Mouse (Mus musculus): ENCODE measurements at regions not wholly inside any gene's neighbourhood (a gene's known extent, or its start where the extent isn't known, plus 50 kb on each side); places are given as distances from the start of the nearest gene placed in this dataset.

DNA sequence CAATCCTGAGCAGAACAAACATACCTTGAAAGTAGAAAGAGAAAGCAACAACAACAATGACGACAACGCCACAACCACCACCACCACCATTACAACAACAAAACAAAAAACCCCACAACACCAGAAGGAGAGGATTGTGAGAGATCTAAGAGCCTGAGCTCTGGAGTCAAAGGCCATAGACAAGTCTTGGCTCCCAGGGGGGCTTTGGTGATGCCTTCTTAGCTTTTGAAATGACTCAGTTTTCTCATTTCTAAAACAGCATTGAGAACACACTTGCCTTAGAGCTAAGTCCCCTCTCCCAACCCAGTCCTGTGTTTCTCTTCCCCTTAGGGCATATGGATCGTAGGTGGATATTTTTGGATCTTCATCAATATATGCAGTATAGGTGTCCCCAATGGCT is 112.2 kb downstream of the Kif20b start:
- H3K4me2 ChIP-seq (ENCODE audit: low read depth, low read length): no peak overlapping the region
- no peaks in the 10 kb centered on the region for H3K9me3 ChIP-seq (replicated peaks; ENCODE audit: control insufficient read depth, low read length)
- no peak overlapping the region for H3K4me3 ChIP-seq (ENCODE audit: low read length)
- H3K9ac ChIP-seq (ENCODE audit: low read length): no peak overlapping the region
- H3K27ac ChIP-seq (ENCODE audit: low read length): no peak overlapping the region
- ATAC-seq (replicated peaks; ENCODE audit: extremely low read depth, insufficient read depth, low FRiP score): no peak
- H3K36me3 ChIP-seq (ENCODE audit: control insufficient read depth, insufficient read depth): no peaks in the 10 kb centered on the region
- H3K4me1 ChIP-seq (ENCODE audit: control insufficient read depth, insufficient read depth, low read length): no peaks in the 10 kb centered on the region
- no peaks in the 10 kb centered on the region for H3K27me3 ChIP-seq (ENCODE audit: control insufficient read depth, insufficient read depth, low read length)
- 85% methylated on average over 3 of the region's 3 CpGs for WGBS

DNA sequence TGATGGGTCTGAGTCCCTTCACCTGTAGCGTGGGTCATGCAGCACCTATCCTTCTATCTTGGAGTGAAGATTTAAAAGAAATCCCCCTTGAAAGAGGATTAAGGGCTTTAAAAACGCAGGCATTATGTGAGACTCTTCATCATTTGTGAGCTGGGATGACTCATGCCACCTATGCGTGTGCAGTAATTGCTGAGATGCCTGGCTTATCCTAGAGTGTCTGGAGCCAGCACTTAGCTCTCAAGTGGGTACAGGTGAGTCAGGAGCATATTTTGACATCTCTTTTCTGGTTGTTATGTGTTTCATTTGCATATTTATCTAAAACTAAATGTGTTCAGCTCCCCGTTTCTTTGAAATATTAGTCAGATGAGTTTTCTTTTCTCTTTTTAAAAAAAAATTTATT is 123.4 kb downstream of the Kif20b start:
- WGBS: 53% methylated on average over 4 of the region's 4 CpGs
- Histone ChIP-seq H3K27me3 (ENCODE audit: control insufficient read depth, insufficient read depth, low read length) (no peaks in the 10 kb centered on the region), H3K36me3 (ENCODE audit: control insufficient read depth, insufficient read depth) (no peaks in the 10 kb centered on the region), H3K9ac (ENCODE audit: low read length) (no peak overlapping the region), H3K9me3 (replicated peaks; ENCODE audit: control insufficient read depth, low read length) (no peaks in the 10 kb centered on the region), H3K27ac (ENCODE audit: low read length) (no peak overlapping the region), H3K4me3 (ENCODE audit: low read length) (no peak overlapping the region), H3K4me1 (ENCODE audit: control insufficient read depth, insufficient read depth, low read length) (no peaks in the 10 kb centered on the region), H3K4me2 (ENCODE audit: low read depth, low read length) (no peak overlapping the region)
- no peak for ATAC-seq (replicated peaks; ENCODE audit: extremely low read depth, insufficient read depth, low FRiP score)

DNA sequence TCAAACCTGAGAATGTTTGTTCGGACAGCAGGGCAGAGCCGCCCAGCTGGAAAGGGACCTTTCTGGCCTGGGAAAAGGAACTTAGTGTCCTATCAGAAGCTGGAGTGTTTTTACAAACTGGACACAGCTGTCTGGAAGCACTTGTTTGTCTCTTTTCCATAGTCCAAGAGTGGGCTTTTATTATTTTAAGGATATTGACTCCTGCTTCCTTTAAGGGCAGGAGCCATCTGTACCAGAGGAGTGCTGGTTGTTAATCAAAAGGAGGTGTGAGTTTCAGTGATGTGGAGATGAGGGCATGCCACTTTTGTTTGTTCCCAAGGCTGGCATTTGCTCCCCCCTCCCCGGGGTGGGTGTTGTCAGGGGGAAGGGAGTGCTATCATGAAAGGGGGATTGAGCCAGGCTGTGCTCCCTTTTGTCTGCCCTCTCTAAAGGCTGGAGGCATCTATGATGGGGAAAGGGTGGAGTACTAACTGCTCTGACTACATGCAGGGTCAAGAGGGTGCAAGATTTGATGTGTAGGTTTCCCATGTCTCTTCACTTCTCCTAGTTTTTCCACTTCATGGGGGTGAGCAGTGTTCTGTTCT is 144.3 kb downstream of the Kif20b start:
- 31% methylated on average over 3 of the region's 3 CpGs for WGBS

DNA sequence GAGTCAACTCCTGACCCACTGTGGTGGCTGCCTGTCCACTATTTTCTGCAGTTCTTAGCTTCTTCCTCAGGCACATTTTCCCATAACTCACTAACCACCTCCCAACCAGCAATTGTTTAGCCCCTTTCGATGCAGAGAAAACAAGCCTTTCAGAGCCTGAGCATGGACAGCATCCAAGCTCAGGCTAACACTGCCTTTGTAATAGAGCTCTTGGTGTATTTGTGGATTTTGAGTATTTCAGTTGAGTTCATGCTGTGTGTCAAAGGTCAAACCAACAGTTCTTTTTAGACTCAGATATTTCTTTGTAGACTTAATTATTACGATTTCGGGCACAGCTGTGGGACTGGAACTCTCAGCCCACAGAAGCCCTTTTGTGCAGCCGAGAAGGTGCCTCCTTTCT is 159.0 kb downstream of the Kif20b start:
- Histone ChIP-seq H3K27me3 (ENCODE audit: control insufficient read depth, insufficient read depth, low read length) (no peaks in the 10 kb centered on the region), H3K27ac (ENCODE audit: low read length) (no peak overlapping the region), H3K4me1 (ENCODE audit: control insufficient read depth, insufficient read depth, low read length) (no peaks in the 10 kb centered on the region), H3K9me3 (replicated peaks; ENCODE audit: control insufficient read depth, low read length) (no peaks in the 10 kb centered on the region), H3K4me2 (ENCODE audit: low read depth, low read length) (no peak overlapping the region), H3K4me3 (ENCODE audit: low read length) (no peak overlapping the region), H3K9ac (ENCODE audit: low read length) (no peak overlapping the region), H3K36me3 (ENCODE audit: control insufficient read depth, insufficient read depth) (no peaks in the 10 kb centered on the region)
- WGBS: 76% methylated on average over 4 of the region's 4 CpGs
- ATAC-seq (replicated peaks; ENCODE audit: extremely low read depth, insufficient read depth, low FRiP score): no peak

More for the DNA sequence above, 144.3 kb downstream of the Kif20b start:
- Histone ChIP-seq H3K27me3 (ENCODE audit: control insufficient read depth, insufficient read depth, low read length) (no peaks in the 10 kb centered on the region), H3K4me3 (ENCODE audit: low read length) (no peak overlapping the region), H3K36me3 (ENCODE audit: control insufficient read depth, insufficient read depth) (no peaks in the 10 kb centered on the region), H3K27ac (ENCODE audit: low read length) (no peak overlapping the region), H3K9ac (ENCODE audit: low read length) (no peak overlapping the region), H3K4me2 (ENCODE audit: low read depth, low read length) (no peak overlapping the region), H3K9me3 (replicated peaks; ENCODE audit: control insufficient read depth, low read length) (no peaks in the 10 kb centered on the region), H3K4me1 (ENCODE audit: control insufficient read depth, insufficient read depth, low read length) (no peaks in the 10 kb centered on the region)
- ATAC-seq (replicated peaks; ENCODE audit: extremely low read depth, insufficient read depth, low FRiP score): no peak

DNA sequence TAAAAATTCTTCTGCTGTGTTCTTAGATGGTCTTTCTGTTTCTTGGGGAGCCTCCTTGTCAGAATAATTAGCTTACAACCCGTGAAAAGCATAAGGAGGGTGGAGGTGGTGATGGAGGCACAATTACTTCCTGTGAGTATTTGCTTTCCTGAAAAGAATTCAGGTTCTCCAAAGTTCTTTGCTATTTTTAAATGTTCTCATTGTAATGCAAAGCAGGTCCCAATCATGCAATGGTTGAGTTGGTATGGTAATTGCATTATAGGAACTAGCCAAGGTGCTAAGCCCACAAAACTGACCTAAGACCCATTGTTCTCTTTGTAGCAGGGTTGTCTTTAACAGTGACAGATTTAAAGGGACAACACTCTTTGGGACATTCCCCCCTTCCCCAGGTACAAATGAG is 179.1 kb downstream of the Kif20b start:
- WGBS: 18% methylated on average over 1 of the region's 1 CpGs
- Histone ChIP-seq H3K4me1 (ENCODE audit: control insufficient read depth, insufficient read depth, low read length) (no peaks in the 10 kb centered on the region), H3K4me3 (ENCODE audit: low read length) (no peak overlapping the region), H3K27ac (ENCODE audit: low read length) (no peak overlapping the region), H3K27me3 (ENCODE audit: control insufficient read depth, insufficient read depth, low read length) (no peaks in the 10 kb centered on the region), H3K9me3 (replicated peaks; ENCODE audit: control insufficient read depth, low read length) (no peaks in the 10 kb centered on the region; the same call in none of the 2 replicates), H3K4me2 (ENCODE audit: low read depth, low read length) (no peak overlapping the region), H3K36me3 (ENCODE audit: control insufficient read depth, insufficient read depth) (no peaks in the 10 kb centered on the region), H3K9ac (ENCODE audit: low read length) (no peak overlapping the region)
- no peak for ATAC-seq (replicated peaks; ENCODE audit: extremely low read depth, insufficient read depth, low FRiP score)

DNA sequence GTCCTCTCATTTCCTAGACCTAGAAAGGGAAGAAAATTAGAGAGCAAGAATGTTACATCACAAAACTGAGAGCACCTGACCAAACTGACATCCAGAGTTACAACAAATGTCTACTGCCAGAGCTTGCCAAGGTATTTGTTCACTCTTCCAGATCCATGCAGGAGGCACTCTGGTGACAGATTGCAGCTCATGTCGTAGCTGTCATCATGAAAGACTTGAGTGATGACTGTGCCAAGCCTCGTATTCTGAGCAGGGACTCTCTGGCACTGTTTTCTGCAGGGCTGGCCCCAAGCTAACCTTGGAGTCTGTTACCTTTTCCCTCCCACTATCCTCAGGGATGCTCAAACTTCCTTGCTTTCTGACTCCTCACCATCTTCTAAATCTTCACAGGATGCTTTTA is 192.2 kb downstream of the Kif20b start:
- 31% methylated on average over 2 of the region's 2 CpGs for WGBS
- no peak overlapping the region for H3K27ac ChIP-seq (ENCODE audit: low read length)
- H3K27me3 ChIP-seq (ENCODE audit: control insufficient read depth, insufficient read depth, low read length): no peaks in the 10 kb centered on the region
- no peak overlapping the region for H3K9ac ChIP-seq (ENCODE audit: low read length)
- H3K4me1 ChIP-seq (ENCODE audit: control insufficient read depth, insufficient read depth, low read length): no peaks in the 10 kb centered on the region
- H3K9me3 ChIP-seq (replicated peaks; ENCODE audit: control insufficient read depth, low read length): no peaks in the 10 kb centered on the region
- no peak; the same call in 1 of the 2 replicates for ATAC-seq (replicated peaks; ENCODE audit: extremely low read depth, insufficient read depth, low FRiP score)
- no peaks in the 10 kb centered on the region for H3K36me3 ChIP-seq (ENCODE audit: control insufficient read depth, insufficient read depth)
- H3K4me2 ChIP-seq (ENCODE audit: low read depth, low read length): no peak overlapping the region
- H3K4me3 ChIP-seq (ENCODE audit: low read length): no peak overlapping the region

DNA sequence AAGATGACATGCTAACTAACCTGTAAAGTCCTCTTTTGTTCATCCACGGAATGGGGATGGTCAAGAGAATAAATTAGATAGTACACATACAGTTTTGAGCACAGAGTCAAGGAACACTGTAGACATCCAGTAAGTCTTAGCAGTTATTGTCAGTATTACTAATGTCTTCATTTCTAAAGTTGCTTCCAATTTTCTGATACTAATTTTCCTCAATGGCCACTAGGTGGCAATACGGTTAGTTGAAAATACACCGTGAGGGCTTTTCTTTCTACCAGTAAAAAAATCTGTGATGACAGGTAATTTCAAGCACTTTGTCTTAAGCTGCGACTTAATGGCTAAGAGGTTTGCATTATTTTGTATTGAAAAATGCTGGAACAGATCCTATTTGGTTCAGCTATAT is 203.1 kb downstream of the Kif20b start:
- Histone ChIP-seq H3K9ac (ENCODE audit: low read length) (no peak overlapping the region), H3K9me3 (replicated peaks; ENCODE audit: control insufficient read depth, low read length) (no peaks in the 10 kb centered on the region), H3K4me3 (ENCODE audit: low read length) (no peak overlapping the region), H3K4me1 (ENCODE audit: control insufficient read depth, insufficient read depth, low read length) (no peaks in the 10 kb centered on the region), H3K27me3 (ENCODE audit: control insufficient read depth, insufficient read depth, low read length) (no peaks in the 10 kb centered on the region), H3K4me2 (ENCODE audit: low read depth, low read length) (no peak overlapping the region), H3K36me3 (ENCODE audit: control insufficient read depth, insufficient read depth) (no peaks in the 10 kb centered on the region), H3K27ac (ENCODE audit: low read length) (no peak overlapping the region)
- 12% methylated on average over 4 of the region's 4 CpGs for WGBS
- ATAC-seq (replicated peaks; ENCODE audit: extremely low read depth, insufficient read depth, low FRiP score): no peak

DNA sequence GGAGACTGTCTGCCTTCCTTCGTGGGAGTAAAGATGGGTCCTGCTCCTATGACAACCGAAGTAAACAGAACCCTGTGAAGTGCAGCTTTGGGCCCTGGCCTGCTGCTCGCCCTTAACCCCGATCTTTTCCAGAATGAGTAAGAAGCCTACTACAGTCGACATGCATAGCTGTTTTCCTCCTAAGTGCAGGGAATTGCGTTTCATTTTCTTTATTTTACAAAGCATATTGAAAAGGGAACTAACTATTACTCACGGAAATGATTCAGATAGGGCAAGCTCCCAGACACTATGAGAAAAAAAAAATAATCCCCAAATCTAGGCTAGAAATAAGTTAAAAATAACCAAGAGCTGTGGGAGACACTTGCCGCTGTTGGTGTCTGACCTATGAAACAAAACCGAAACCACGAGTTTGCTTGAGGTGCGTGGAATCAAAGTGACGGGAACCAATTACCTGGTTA is 204.5 kb downstream of the Kif20b start:
- H3K27ac ChIP-seq (ENCODE audit: low read length): no peak overlapping the region
- H3K4me2 ChIP-seq (ENCODE audit: low read depth, low read length): no peak overlapping the region
- H3K4me1 ChIP-seq (ENCODE audit: control insufficient read depth, insufficient read depth, low read length): no peaks in the 10 kb centered on the region
- H3K9ac ChIP-seq (ENCODE audit: low read length): no peak overlapping the region
- WGBS: 68% methylated on average over 12 of the region's 12 CpGs
- ATAC-seq (replicated peaks; ENCODE audit: extremely low read depth, insufficient read depth, low FRiP score): no peak
- no peaks in the 10 kb centered on the region for H3K36me3 ChIP-seq (ENCODE audit: control insufficient read depth, insufficient read depth)
- no peaks in the 10 kb centered on the region for H3K9me3 ChIP-seq (replicated peaks; ENCODE audit: control insufficient read depth, low read length)
- H3K4me3 ChIP-seq (ENCODE audit: low read length): no peak overlapping the region
- H3K27me3 ChIP-seq (ENCODE audit: control insufficient read depth, insufficient read depth, low read length): no peaks in the 10 kb centered on the region

DNA sequence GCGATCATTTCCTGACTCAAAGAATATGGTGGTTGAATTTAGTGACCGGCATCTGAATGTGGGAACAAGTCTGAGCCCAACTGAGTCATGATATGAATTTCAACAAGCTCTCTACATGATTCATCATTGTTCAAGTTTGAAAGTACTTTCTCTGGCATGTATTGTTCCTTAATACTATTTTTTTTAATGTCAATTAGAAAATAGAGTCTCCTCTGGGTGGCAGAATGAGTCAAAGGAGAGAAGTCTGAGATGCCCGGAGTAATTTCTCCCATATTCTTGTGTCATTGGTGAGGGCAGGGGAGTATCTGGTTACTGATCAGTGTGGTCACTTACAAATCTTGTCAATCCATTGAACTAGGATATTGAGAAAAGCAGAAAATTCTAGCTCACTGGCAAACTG is 205.9 kb downstream of the Kif20b start:
- no peaks in the 10 kb centered on the region for H3K27me3 ChIP-seq (ENCODE audit: control insufficient read depth, insufficient read depth, low read length)
- H3K36me3 ChIP-seq (ENCODE audit: control insufficient read depth, insufficient read depth): no peaks in the 10 kb centered on the region
- H3K4me2 ChIP-seq (ENCODE audit: low read depth, low read length): no peak overlapping the region
- 82% methylated on average over 3 of the region's 3 CpGs for WGBS
- H3K27ac ChIP-seq (ENCODE audit: low read length): no peak overlapping the region
- H3K9me3 ChIP-seq (replicated peaks; ENCODE audit: control insufficient read depth, low read length): no peaks in the 10 kb centered on the region
- H3K4me1 ChIP-seq (ENCODE audit: control insufficient read depth, insufficient read depth, low read length): no peaks in the 10 kb centered on the region
- no peak overlapping the region for H3K4me3 ChIP-seq (ENCODE audit: low read length)
- H3K9ac ChIP-seq (ENCODE audit: low read length): no peak overlapping the region
- ATAC-seq (replicated peaks; ENCODE audit: extremely low read depth, insufficient read depth, low FRiP score): no peak

Data from heart, embryonic 16.5 days (tissue).